Mouse (Mus musculus) heart, postnatal 4 days (tissue): Measurements from ENCODE around the gene Mcmbp. TPM values are rescaled to one million over a fixed set of nuclear protein-coding genes. Genes with fewer than 3 reads are reported as not detected.
"Not testable (repeated sequence)": the region's sequence is repeated elsewhere in the genome, so short reads cannot be mapped to it uniquely, and the experiment has no call there.

Experiments used
- DNase-seq: peaks from one replicate; pipeline ENCODE4 v3.0.0; 2021
- total RNA-seq, 2 experiments: library from RNA; stranded (reverse); gene quantifications; 2 replicates each; pipeline ENCODE4 v1.2.3; 2021

Gene Mcmbp
- total RNA-seq, 2 experiments from 2014 or later, result 43.8 to 45.7 TPM

- DNase-seq, result peak; percentile 78
Measured at GRCm38 (mm10) chr7:128705735-128706134, 34.6 kb downstream of the Mcmbp start.

GRCm38 (mm10) chr7:128699959-128700358 is 40.3 kb downstream of the Mcmbp start:
- DNase-seq, result not testable (repeated sequence)

GRCm38 (mm10) chr7:128694848-128695247 is 45.4 kb downstream of the Mcmbp start:
- no peak for DNase-seq

DNA sequence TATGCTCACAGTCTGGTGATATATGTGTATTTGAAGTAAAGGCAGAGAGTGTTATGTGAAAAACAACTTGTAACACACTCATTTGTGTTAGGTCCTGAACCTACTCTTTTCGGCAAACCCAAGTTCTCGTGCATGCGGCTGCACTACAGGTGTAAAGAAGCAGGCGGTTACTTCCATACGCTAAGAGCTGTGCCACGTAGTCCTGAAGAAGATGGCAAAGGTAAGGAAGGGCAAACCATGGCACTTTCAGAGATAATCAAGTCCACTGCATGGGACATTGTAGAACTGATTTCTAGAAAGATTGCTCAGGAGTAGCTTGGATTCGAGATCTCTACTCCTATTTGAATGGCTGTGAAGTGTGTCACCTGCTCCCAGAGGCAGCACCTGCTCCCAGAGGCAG is 48.1 kb downstream of the Mcmbp start:
- DNase-seq, result no peak

- no peak for DNase-seq
Measured at GRCm38 (mm10) chr7:128690796-128691195, 49.5 kb downstream of the Mcmbp start.

DNA sequence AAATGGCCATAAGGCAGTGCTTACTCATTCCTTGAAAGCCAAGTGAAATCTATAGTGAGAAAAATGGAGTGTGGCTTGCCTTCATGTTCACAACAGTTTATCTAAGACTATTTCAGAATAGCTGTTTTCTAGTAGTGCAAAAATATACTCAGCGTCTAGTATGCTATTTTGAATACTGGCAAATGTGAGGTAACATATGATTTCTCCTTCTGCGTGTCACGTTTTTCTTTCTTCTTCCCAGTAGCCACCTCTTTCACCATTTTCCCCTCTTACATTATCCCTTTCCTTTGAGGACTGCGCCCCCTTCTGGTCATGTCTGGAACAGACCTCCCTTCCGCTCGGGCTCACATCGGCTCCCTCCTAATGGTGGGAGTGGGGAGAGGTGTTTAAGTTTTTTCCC is 50.2 kb downstream of the Mcmbp start:
- peak; percentile 94 for DNase-seq

GRCm38 (mm10) chr7:128689347-128689746 is 50.9 kb downstream of the Mcmbp start:
- no peak for DNase-seq

DNA sequence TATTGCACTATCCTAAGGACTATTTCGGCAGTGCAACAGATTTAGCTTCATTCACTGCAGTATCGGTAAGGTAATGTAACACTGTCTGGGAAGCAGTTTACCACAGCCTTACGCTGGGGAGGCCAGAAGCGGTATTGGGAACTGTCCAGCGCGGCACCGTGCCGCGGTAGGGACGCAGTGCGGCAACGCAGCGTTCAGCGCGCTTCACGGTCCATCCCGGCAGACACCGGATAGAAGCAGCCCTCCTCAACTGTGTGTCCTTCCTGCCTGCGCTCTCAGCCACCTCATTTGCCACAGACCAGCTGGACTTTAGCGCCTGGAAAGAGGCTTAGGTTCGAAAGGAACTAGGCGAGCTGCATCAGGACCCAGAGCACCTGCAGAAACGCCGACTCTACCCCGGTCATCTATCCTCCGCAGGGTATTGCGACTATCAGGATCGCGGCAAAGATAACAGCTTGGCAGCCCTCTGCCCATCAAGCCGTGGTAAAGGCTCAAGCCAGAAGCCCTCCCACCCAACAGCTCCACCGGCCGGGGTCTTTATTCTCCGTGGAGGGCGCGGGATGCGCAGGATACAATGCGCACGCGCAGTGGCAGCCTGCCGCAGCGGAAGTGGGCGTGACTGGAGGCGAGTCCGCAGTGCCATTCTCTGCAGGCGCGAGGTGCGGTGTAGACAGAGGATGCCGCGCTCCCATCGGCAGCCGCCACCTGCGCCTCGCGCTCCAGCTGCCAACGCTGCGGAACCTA is 52.3 kb downstream of the Mcmbp start:
- peak; percentile 70 for DNase-seq

GRCm38 (mm10) chr7:128678546-128678945 is 61.7 kb downstream of the Mcmbp start:
- no peak for DNase-seq

DNA sequence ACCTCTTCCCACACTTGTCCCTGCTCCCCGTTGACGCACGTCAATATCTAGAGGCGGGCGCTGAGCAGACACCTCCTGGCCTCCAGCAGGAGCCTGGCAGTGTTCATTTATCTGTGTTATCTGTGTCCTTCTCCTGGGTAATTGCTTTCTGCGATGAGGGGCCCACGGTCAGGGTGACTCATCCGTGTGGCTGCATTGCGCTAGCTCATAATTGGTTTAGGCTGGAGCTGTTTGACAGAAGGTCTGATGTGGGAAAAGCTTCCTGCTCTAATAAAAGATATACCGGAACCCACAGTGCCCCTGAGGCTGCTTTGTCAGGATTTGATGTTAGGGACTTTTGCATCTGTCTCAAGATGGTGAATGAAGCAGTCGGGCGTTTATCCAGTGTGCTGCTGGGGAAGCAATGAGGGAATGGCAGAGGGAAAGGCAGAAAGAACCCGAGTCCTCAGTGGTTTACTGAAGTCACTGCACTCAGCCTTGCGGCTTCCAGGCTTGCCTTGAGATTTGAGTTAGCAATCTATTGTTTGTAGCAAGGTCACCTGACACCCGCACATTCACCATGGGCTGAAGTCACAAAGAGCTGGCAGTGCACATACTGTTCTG is 67.8 kb downstream of the Mcmbp start:
- DNase-seq, result peak; percentile 37

GRCm38 (mm10) chr7:128671952-128672351 is 68.3 kb downstream of the Mcmbp start:
- no peak for DNase-seq

GRCm38 (mm10) chr7:128668831-128669230 is 71.5 kb downstream of the Mcmbp start:
- DNase-seq, result no peak

- DNase-seq, result no peak
Measured at GRCm38 (mm10) chr7:128667788-128668187, 72.5 kb downstream of the Mcmbp start.

DNA sequence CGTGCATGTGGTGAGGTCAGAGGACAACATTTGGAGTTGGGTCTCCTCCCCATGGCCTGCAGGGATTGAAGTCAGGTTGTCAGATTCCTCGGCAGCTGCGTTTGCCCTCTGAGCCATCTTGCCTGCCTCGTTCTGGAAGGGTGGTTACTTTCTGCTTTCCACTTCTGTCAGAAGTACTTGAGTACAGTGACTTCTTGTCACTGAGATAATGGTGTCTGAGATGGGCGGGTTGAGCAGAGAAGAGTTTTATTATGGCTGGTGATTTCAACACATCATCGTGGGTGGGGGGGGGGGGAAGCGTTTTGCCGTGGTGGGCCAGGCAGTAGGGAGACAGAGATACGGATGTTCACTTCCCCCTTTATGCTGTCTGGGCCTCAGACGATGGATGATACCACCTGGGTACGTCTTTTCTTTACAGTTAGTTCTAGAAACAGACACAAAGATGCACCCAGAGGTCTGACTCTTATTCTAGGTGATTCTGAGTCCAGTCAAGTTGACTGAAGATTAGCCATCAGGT is 75.4 kb downstream of the Mcmbp start:
- no peak for DNase-seq

DNA sequence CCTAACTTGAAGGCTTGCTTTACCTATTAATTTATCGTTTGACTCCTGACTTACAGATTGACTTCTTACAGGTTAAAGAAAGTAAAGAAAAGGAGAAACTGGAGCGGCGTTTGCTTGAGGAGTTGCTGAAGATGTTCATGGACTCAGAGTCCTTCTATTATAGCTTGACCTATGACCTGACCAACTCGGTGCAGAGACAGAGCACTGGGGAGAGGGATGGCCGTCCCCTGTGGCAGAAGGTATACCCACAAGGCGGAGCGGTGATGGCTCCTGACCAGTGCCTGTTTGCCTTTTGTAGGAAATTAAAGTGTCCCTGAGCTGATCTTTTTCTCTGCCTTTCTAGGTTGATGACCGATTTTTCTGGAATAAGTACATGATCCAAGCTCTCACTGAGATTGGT is 76.4 kb downstream of the Mcmbp start:
- DNase-seq, result no peak

GRCm38 (mm10) chr7:128656970-128657369 is 83.3 kb downstream of the Mcmbp start:
- DNase-seq, result no peak

Other genes starting within 250 kb of the Mcmbp start
- gene Bag3, start 216.9 kb downstream of the Mcmbp start, total RNA-seq, result 100 to 1,000 TPM; 111 TPM
- 1 to 10 TPM; 8.9 to 9.9 TPM for gene Inpp5f, start 129.2 kb downstream of the Mcmbp start, total RNA-seq
- 10 to 100 TPM; 34.9 to 36.3 TPM for gene Sec23ip, start 4.4 kb upstream of the Mcmbp start, total RNA-seq